9 mouse cellular contexts compared by ENCODE assay signal in the genomic region with DNA sequence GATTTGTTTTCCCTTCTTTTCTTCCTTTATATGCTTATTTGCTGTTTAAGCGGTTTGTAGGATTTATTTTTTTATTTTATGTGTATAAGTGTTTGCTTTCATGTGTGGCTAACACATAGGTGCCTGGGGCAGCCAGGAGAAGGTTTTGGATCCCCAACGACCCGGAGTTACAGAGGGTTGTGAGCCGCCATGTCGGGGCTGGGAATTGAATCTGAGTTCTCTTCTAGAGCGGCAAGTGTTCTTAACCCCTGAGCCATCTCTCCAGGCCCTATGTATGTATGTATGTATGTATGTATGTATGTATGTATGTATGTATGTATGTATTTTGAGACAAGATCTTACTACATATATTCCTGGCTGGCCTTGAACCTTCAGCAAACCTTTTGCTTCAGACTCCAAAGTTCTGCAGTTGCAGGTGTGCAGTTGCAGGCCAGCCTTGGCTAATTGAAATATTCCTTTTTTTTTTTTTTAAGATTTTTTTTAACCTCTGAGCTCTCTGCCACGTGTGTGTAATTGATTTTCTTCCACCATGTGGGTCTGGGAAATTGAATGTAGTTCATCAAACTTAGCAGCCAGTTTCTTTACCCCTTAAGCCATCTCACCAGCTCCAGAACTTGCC. TPM values are rescaled to one million over a fixed set of nuclear protein-coding genes. Genes with fewer than 3 reads are reported as not detected.
DNase-seq lines count a peak whose midpoint lies in the region; ATAC-seq and TF ChIP-seq lines count a peak whose summit lies in the region.
"Had no signal": no experiment of that assay in that cellular context is flagged by ENCODE, and none has a peak within 500 bp of the region (broad histone marks: within the 10 kb centered on the region; RNA-seq: fewer than 3 reads in every experiment).

No protein-coding gene starts in this region.

- H3K4me2 ChIP-seq in hindbrain, embryonic 11.5 days (replicated peaks; ENCODE audit: low read depth, low read length): peak overlapping the region; percentile 54
- H3K4me2 ChIP-seq in liver, embryonic 13.5 days: peak overlapping the region; percentile 75
- H3K4me2 ChIP-seq in stomach, postnatal 0 days (replicated peaks; ENCODE audit: low read depth): peak overlapping the region; percentile 63

- H3K9ac ChIP-seq in hindbrain, embryonic 11.5 days (ENCODE audit: low read depth, low read length): peak overlapping the region; percentile 94
- H3K9ac ChIP-seq in liver, embryonic 13.5 days: peak overlapping the region; percentile 96
- H3K9ac ChIP-seq in stomach, postnatal 0 days (ENCODE audit: low read length): peak overlapping the region; percentile 97

- no peak for ATAC-seq in megakaryocyte, adult 5-6 weeks (ENCODE audit: poor library complexity, severe bottlenecking)
- no peak for ATAC-seq in hindbrain, embryonic 11.5 days (ENCODE audit: low FRiP score)
- no peak for ATAC-seq in liver, embryonic 13.5 days (ENCODE audit: low read depth)
- ATAC-seq in stomach, postnatal 0 days (ENCODE audit: low FRiP score, low TSS enrichment): no peak

- TF ChIP-seq EP300 in stomach, postnatal 0 days (optimal IDR thresholded peaks at IDR 0.05): no peak

- WGBS in hindbrain, embryonic 11.5 days: 22% methylated on average over 7 of the region's 7 CpGs
- WGBS in liver, embryonic 13.5 days (ENCODE audit: insufficient replicate concordance): 19% methylated on average over 7 of the region's 7 CpGs
- WGBS in stomach, postnatal 0 days: 23% methylated on average over 7 of the region's 7 CpGs

- TF ChIP-seq CTCF in stomach, postnatal 0 days (IDR thresholded peaks at IDR 0.05; ENCODE audit: low read depth): no peak

- DNase-seq in embryo, embryonic 10.5 days (ENCODE audit: low spot score): peak; percentile 41
- peak; percentile 25 for DNase-seq in hindbrain, embryonic 11.5 days (ENCODE audit: low spot score)
- no peak for DNase-seq in liver, embryonic 13.5 days
- no peak for DNase-seq in stomach, postnatal 0 days (ENCODE audit: low spot score)
- no peak for DNase-seq in layer of hippocampus, postnatal 14 days (ENCODE audit: low spot score in 2 of 2)
- no peak for DNase-seq in frontal cortex, postnatal 14 days (ENCODE audit: low spot score in 2 of 2)

- peak overlapping the region; percentile 96 for H3K4me3 ChIP-seq in megakaryocyte, embryonic 14.5 days (replicated peaks)
- H3K4me3 ChIP-seq in hindbrain, embryonic 11.5 days (ENCODE audit: low read depth, low read length): peak overlapping the region; percentile 81
- H3K4me3 ChIP-seq in liver, embryonic 13.5 days (replicated peaks): peak overlapping the region; percentile 92
- peak overlapping the region; percentile 86 for H3K4me3 ChIP-seq in stomach, postnatal 0 days (ENCODE audit: low read depth, low read length)

- H3K27ac ChIP-seq in hindbrain, embryonic 11.5 days (ENCODE audit: low read depth, low read length): no peak overlapping the region
- H3K27ac ChIP-seq in liver, embryonic 13.5 days: peak overlapping the region; percentile 96
- peak overlapping the region; percentile 99 for H3K27ac ChIP-seq in stomach, postnatal 0 days (replicated peaks)

- peaks cover 51% of the 10 kb centered on the region for H3K4me1 ChIP-seq in megakaryocyte, embryonic 14.5 days
- H3K4me1 ChIP-seq in hindbrain, embryonic 11.5 days (replicated peaks; ENCODE audit: control insufficient read depth, insufficient read depth, low read length): no peaks in the 10 kb centered on the region
- peaks cover 68% of the 10 kb centered on the region for H3K4me1 ChIP-seq in liver, embryonic 13.5 days (replicated peaks)
- peaks cover 5% of the 10 kb centered on the region; the same call in 1 of the 2 replicates for H3K4me1 ChIP-seq in stomach, postnatal 0 days (replicated peaks; ENCODE audit: control insufficient read depth, insufficient read depth)

- no peaks in the 10 kb centered on the region for H3K9me3 ChIP-seq in megakaryocyte, embryonic 14.5 days
- no peaks in the 10 kb centered on the region for H3K9me3 ChIP-seq in hindbrain, embryonic 11.5 days (ENCODE audit: control insufficient read depth, low read length)
- H3K9me3 ChIP-seq in liver, embryonic 13.5 days (replicated peaks): no peaks in the 10 kb centered on the region
- H3K9me3 ChIP-seq in stomach, postnatal 0 days (ENCODE audit: control insufficient read depth, low read length): no peaks in the 10 kb centered on the region

- no peaks in the 10 kb centered on the region for H3K27me3 ChIP-seq in megakaryocyte, embryonic 14.5 days (replicated peaks)
- no peaks in the 10 kb centered on the region for H3K27me3 ChIP-seq in hindbrain, embryonic 11.5 days (ENCODE audit: control insufficient read depth, insufficient read depth, low read length)
- H3K27me3 ChIP-seq in liver, embryonic 13.5 days: no peaks in the 10 kb centered on the region
- no peaks in the 10 kb centered on the region for H3K27me3 ChIP-seq in stomach, postnatal 0 days (ENCODE audit: control insufficient read depth, insufficient read depth, low read length)

- peaks cover 2% of the 10 kb centered on the region for H3K36me3 ChIP-seq in megakaryocyte, embryonic 14.5 days (replicated peaks; ENCODE audit: low read length)
- H3K36me3 ChIP-seq in hindbrain, embryonic 11.5 days (ENCODE audit: control insufficient read depth, insufficient read depth, low read length): no peaks in the 10 kb centered on the region
- no peaks in the 10 kb centered on the region for H3K36me3 ChIP-seq in liver, embryonic 13.5 days
- H3K36me3 ChIP-seq in stomach, postnatal 0 days (ENCODE audit: control insufficient read depth, insufficient read depth, low read length): no peaks in the 10 kb centered on the region

RNA-seq across cellular contexts. Expression of a gene that starts 1.0 kb away (rescaled TPM):
- polyA plus RNA-seq in megakaryocyte, embryonic 14.5 days (2012; ENCODE audit: insufficient read depth, low replicate concordance): 4.0 and 15.2 TPM in 2 replicates
- total RNA-seq in megakaryocyte, adult 5-6 weeks (2015): 26.3 and 29.6 TPM in 2 replicates
- total RNA-seq in megakaryocyte, adult 5-6 weeks (2017): 26.5 and 29.3 TPM in 2 replicates
- 82.1 and 85.7 TPM in 2 replicates for polyA plus RNA-seq in hindbrain, embryonic 11.5 days (2014; fragmentation: Nextera tagmentation; extraction: Ambion mirVana)
- polyA plus RNA-seq in liver, embryonic 13.5 days (2015; fragmentation: Nextera tagmentation; extraction: Ambion mirVana): 28.4 and 29.7 TPM in 2 replicates
- 87.1 and 92.5 TPM in 2 replicates for polyA plus RNA-seq in stomach, postnatal 0 days (2015; fragmentation: Nextera tagmentation; extraction: Ambion mirVana)
- 10 to 100 TPM; 81.8 to 88.3 TPM for total RNA-seq in layer of hippocampus, postnatal 14 days (2021)

RNA-seq across cellular contexts. Expression of a gene that starts 10.6 kb away (rescaled TPM):
- polyA plus RNA-seq in megakaryocyte, embryonic 14.5 days (2012; ENCODE audit: insufficient read depth, low replicate concordance): 21.1 TPM in 1 of 2 replicates, not detected in the other
- 106 and 130 TPM in 2 replicates for total RNA-seq in megakaryocyte, adult 5-6 weeks (2015)
- 52.3 and 78.1 TPM in 2 replicates for total RNA-seq in megakaryocyte, adult 5-6 weeks (2017)
- 167 and 186 TPM in 2 replicates for polyA plus RNA-seq in hindbrain, embryonic 11.5 days (2014; fragmentation: Nextera tagmentation; extraction: Ambion mirVana)
- 131 and 133 TPM in 2 replicates for polyA plus RNA-seq in liver, embryonic 13.5 days (2015; fragmentation: Nextera tagmentation; extraction: Ambion mirVana)
- 135 and 140 TPM in 2 replicates for polyA plus RNA-seq in stomach, postnatal 0 days (2015; fragmentation: Nextera tagmentation; extraction: Ambion mirVana)
- 10 to 100 TPM; 70.8 to 73.2 TPM for total RNA-seq in layer of hippocampus, postnatal 14 days (2021)

RNA-seq across cellular contexts. Expression of a gene that starts 17.6 kb away (rescaled TPM):
- not detected in 2 replicates for polyA plus RNA-seq in megakaryocyte, embryonic 14.5 days (2012; ENCODE audit: insufficient read depth, low replicate concordance)
- not detected in 2 replicates for total RNA-seq in megakaryocyte, adult 5-6 weeks (2015)
- not detected in 2 replicates for total RNA-seq in megakaryocyte, adult 5-6 weeks (2017)
- not detected in 2 replicates for polyA plus RNA-seq in hindbrain, embryonic 11.5 days (2014; fragmentation: Nextera tagmentation; extraction: Ambion mirVana)
- polyA plus RNA-seq in liver, embryonic 13.5 days (2015; fragmentation: Nextera tagmentation; extraction: Ambion mirVana): not detected in 2 replicates
- polyA plus RNA-seq in stomach, postnatal 0 days (2015; fragmentation: Nextera tagmentation; extraction: Ambion mirVana): not detected in 2 replicates
- not detected for total RNA-seq in layer of hippocampus, postnatal 14 days (2021)
- total RNA-seq: common myeloid progenitor, adult 5-6 weeks had no signal

RNA-seq across cellular contexts. Expression of a gene that starts 56.0 kb away (rescaled TPM):
- not detected in 2 replicates for polyA plus RNA-seq in megakaryocyte, embryonic 14.5 days (2012; ENCODE audit: insufficient read depth, low replicate concordance)
- total RNA-seq in megakaryocyte, adult 5-6 weeks (2015): 1.7 and 2.0 TPM in 2 replicates
- total RNA-seq in megakaryocyte, adult 5-6 weeks (2017): 1.5 and 1.6 TPM in 2 replicates
- 7.4 and 7.5 TPM in 2 replicates for polyA plus RNA-seq in hindbrain, embryonic 11.5 days (2014; fragmentation: Nextera tagmentation; extraction: Ambion mirVana)
- 0.73 and 0.94 TPM in 2 replicates for polyA plus RNA-seq in liver, embryonic 13.5 days (2015; fragmentation: Nextera tagmentation; extraction: Ambion mirVana)
- polyA plus RNA-seq in stomach, postnatal 0 days (2015; fragmentation: Nextera tagmentation; extraction: Ambion mirVana): 0.98 and 1.2 TPM in 2 replicates
- total RNA-seq in layer of hippocampus, postnatal 14 days (2021): 1 to 10 TPM; 5.9 to 6.2 TPM

Comparison
In these comparisons a context has a peak if more than half of its experiments do, and no peak if none do; other contexts are left out.
1. DNase-seq: peak in embryo, embryonic 10.5 days (single experiment) and hindbrain, embryonic 11.5 days (single experiment); none in liver, embryonic 13.5 days (single experiment), stomach, postnatal 0 days (single experiment), layer of hippocampus, postnatal 14 days (0 of 2) and frontal cortex, postnatal 14 days (0 of 2).
2. Peak in every context shown above with its lines, with median percentiles within 50 percentile points of each other: H3K4me3 ChIP-seq, H3K4me2 ChIP-seq and H3K9ac ChIP-seq.